Mouse (Mus musculus) ZHBTc4 (cell line): ENCODE data around the gene Adcy2.

Source experiments
- DNase-seq: peaks from one replicate; pipeline ENCODE4 v3.0.0-alpha.2; 2011; ENCODE audit warnings: low read depth, low spot score

The Adcy2 gene

GRCm38 (mm10) chr13:68680429-68680828 is 318.9 kb downstream of the Adcy2 start:
- DNase-seq, result no peak

- DNase-seq, result peak; percentile 81
Observed at GRCm38 (mm10) chr13:68642786-68643185, 356.6 kb downstream of the Adcy2 start.

- no peak for DNase-seq
Observed at GRCm38 (mm10) chr13:68627041-68627440, 372.3 kb downstream of the Adcy2 start.

GRCm38 (mm10) chr13:68622792-68623191 is 376.5 kb downstream of the Adcy2 start:
- peak; percentile 11 for DNase-seq

- peak; percentile 52 for DNase-seq
Observed at GRCm38 (mm10) chr13:68607652-68608405, 391.5 kb downstream of the Adcy2 start.

GRCm38 (mm10) chr13:68605689-68606126 is 393.6 kb downstream of the Adcy2 start:
- DNase-seq, result peak; percentile 81

GRCm38 (mm10) chr13:68603085-68603484 is 396.3 kb downstream of the Adcy2 start:
- no peak for DNase-seq

GRCm38 (mm10) chr13:68601184-68601583 is 398.2 kb downstream of the Adcy2 start:
- peak; percentile 18 for DNase-seq

GRCm38 (mm10) chr13:68598953-68599352 is 400.4 kb downstream of the Adcy2 start:
- peak; percentile 31 for DNase-seq

- peak; percentile 54 for DNase-seq
Observed at GRCm38 (mm10) chr13:68597667-68598066, 401.7 kb downstream of the Adcy2 start.

- DNase-seq, result no peak
Observed at GRCm38 (mm10) chr13:68597199-68597598, 402.1 kb downstream of the Adcy2 start, which contains the start of gene 1700001L19Rik. Gene 1700001L19Rik (plus strand): TSS chr13:68597421.

- DNase-seq, result peak; percentile 37
Observed at GRCm38 (mm10) chr13:68593797-68594196, 405.5 kb downstream of the Adcy2 start.

GRCm38 (mm10) chr13:68588352-68588751 is 411.0 kb downstream of the Adcy2 start:
- no peak for DNase-seq

- DNase-seq, result peak; percentile 51
Observed at GRCm38 (mm10) chr13:68585441-68585840, 413.9 kb downstream of the Adcy2 start.

GRCm38 (mm10) chr13:68583961-68584360 is 415.4 kb downstream of the Adcy2 start:
- no peak for DNase-seq

- DNase-seq, result no peak
Observed at GRCm38 (mm10) chr13:68582517-68582780, 416.9 kb downstream of the Adcy2 start.

GRCm38 (mm10) chr13:68581747-68582516 is 417.4 kb downstream of the Adcy2 start, which contains the start of the genes Mtrr and Fastkd3:
Gene Mtrr (minus strand): TSS chr13:68582149.
Gene Fastkd3 (plus strand): TSS chr13:68582234.
- peak; percentile 98 for DNase-seq

- DNase-seq, result peak; percentile 38
Observed at GRCm38 (mm10) chr13:68581086-68581740, 418.1 kb downstream of the Adcy2 start.

GRCm38 (mm10) chr13:68577945-68578344 is 421.4 kb downstream of the Adcy2 start:
- DNase-seq, result no peak

GRCm38 (mm10) chr13:68574398-68574797 is 424.9 kb downstream of the Adcy2 start:
- DNase-seq, result peak; percentile 29

- peak; percentile 85 for DNase-seq
Observed at GRCm38 (mm10) chr13:68572966-68573913, 426.1 kb downstream of the Adcy2 start.
